Mouse (Mus musculus) T-helper 1 cell (primary cell): ENCODE measurements around the gene Slc16a5.

Experiments used
- in situ Hi-C: fragments of 300-600 bp; cut with MboI, MseI; formaldehyde crosslinking; loops from one replicate; pipeline ENCODE4 v1.15.1; 2025; ENCODE audit warnings: high pct_unique_total_duplicates

Gene Slc16a5

GRCm38 (mm10) chr11:115513271-115514237 is 51.3 kb downstream of the Slc16a5 start:
- in situ Hi-C loops, result no loop called here

DNA sequence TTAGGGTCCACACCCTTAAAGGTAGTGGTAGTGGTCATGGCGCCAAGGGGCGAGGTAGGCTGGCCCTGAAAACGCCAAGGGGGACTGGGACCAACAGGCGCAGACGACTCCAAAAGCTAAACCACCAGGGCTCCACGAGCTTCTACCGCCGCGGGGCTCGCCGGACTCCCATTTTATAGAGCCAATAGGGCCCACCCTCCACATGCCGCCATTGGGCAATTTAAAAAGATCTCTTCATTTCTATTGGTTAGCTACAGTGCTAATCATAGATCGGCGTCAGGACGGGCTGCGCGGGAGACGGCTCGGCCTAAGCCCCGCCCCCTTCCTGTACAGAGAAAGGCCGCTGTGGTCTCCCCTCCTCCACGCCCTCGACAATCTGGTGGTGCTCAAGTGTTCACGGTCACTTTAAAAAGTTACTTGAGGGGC is 52.0 kb downstream of the Slc16a5 start, which contains the start of gene Jpt1:
Jpt1 (minus strand) TSS at position 150 of the 426 bp plus-strand sequence.
- in situ Hi-C loops, result no loop called here

DNA sequence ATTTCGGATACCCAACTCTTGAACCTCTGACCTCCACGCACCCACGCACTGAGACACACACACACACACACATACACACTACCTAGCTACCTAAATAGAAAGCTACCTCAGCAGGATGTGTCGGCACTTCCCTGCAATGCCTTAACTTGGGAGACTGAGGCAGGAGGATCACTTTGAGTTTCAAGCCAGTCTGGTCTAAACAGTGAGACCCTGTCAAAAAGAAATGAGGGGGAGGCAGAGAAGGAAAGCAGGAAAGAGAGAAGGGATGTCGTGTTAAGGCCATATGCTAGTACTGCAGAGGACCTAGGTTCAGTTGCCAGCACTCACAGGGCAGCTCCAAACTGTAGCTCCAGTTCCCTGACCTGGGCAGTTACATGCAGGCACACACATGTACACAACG is 52.7 kb downstream of the Slc16a5 start:
- in situ Hi-C loops, result loop anchor here (5.0 kb wide), 1 partner anchor 78 kb away; no protein-coding TSS in a partner anchor

GRCm38 (mm10) chr11:115516942-115517341 is 54.7 kb downstream of the Slc16a5 start:
- in situ Hi-C loops, result loop anchor here (5.0 kb wide), 1 partner anchor 80 kb away; no protein-coding TSS in a partner anchor

GRCm38 (mm10) chr11:115518693-115519092 is 56.4 kb downstream of the Slc16a5 start:
- in situ Hi-C loops, result loop anchor here (5.0 kb wide), 1 partner anchor 81 kb away; no protein-coding TSS in a partner anchor

GRCm38 (mm10) chr11:115519581-115519980 is 57.3 kb downstream of the Slc16a5 start:
- in situ Hi-C loops, result loop anchor here (5.0 kb wide), 1 partner anchor 82 kb away; no protein-coding TSS in a partner anchor

- in situ Hi-C loops, result no loop called here
Observed at GRCm38 (mm10) chr11:115520218-115520617, 57.9 kb downstream of the Slc16a5 start.

- in situ Hi-C loops, result no loop called here
Observed at GRCm38 (mm10) chr11:115521080-115521479, 58.8 kb downstream of the Slc16a5 start.

DNA sequence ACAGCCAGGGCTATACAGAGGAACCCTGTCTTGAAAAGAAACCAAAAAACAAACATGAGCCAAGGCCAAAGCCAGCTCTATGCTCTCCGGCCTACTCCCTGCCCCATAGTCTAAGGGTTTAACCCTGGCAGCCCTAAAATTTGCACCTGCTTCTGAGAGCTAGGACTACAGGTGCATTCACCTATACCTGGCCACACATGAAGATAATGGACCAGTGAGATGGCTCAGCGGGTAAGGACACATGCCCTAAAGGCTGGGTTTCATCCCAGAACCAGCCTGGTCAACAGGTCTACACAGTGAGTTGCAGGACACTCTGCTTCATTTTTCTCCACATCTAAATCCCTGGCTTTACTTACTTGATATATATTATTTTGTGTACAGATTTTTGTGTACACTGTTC is 60.0 kb downstream of the Slc16a5 start:
- in situ Hi-C loops, result no loop called here

GRCm38 (mm10) chr11:115522703-115523102 is 60.4 kb downstream of the Slc16a5 start:
- in situ Hi-C loops, result no loop called here
